Mouse (Mus musculus): ENCODE measurements at regions not wholly inside any gene's neighbourhood (a gene's known extent, or its start where the extent isn't known, plus 50 kb on each side); places are given as distances from the start of the nearest gene placed in this dataset.

GRCm38 (mm10) chr8:40186715-40187583 is 487.9 kb upstream of the Adam24 start:
- no peak for DNase-seq (ENCODE audit: low read depth, low spot score)

GRCm38 (mm10) chr8:40187584-40187934 is 487.3 kb upstream of the Adam24 start:
- DNase-seq (ENCODE audit: low read depth, low spot score): peak; percentile 29

DNA sequence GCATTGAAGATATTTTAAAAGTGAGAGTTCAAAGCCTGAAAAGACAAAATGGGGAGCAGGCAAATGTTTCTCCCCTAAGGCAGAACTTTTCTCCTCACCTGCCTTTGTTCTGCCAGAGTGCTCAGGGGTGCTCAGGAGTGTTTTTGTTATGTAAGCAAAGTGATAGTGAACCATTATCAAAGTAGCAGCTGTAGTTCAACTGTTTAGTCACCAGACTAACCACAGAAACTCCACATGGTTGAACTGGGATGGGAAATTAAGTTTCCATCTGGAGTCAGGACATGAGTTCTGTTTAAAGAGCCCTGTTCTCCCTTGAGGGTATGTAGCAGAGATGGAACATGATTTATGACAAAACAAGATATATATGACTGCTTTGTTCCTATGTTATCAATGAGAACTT is 482.6 kb upstream of the Adam24 start:
- no peak for DNase-seq (ENCODE audit: low read depth, low spot score)

DNA sequence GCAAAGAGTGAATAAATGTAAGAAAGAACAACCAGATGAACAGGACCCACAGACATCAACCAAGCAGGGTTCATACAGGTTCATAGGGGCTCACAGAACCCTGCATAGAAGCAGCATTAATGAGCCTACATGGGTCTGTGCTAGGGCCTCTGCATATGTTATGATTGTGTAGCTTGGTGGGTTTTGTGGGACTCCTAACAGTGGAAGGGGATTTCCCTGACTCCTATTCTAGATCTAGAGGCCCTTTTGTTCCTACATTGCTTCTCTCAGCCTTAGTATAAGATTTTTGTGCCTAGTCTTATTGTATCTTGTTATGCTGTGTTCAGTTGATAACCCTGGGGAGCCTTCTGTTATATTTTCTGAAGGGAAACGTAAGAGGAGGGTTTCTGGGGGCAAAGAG is 481.7 kb upstream of the Adam24 start:
- no peak for DNase-seq (ENCODE audit: low read depth, low spot score)

DNA sequence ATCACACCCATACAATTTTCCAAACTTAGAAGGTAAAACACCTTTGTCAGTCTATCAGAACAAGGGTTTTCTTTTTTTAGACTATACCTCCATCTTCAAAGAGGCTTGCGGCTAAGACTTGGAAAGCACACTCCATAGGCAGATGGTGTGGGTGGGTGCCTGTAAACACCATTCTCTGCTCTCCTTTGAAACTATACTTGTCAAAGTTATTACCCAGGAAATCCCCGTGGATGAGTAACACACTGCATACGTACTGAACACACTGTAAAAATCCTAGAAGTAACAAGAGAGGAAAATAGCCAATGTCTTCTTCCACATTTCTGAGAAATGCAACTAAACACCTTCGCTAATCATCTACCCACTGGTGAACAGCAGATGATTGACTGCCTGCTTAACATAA is 464.0 kb upstream of the Adam24 start:
- DNase-seq (ENCODE audit: low read depth, low spot score): no peak

GRCm38 (mm10) chr8:40223521-40223920 is 451.4 kb upstream of the Adam24 start:
- DNase-seq (ENCODE audit: low read depth, low spot score): no peak

DNA sequence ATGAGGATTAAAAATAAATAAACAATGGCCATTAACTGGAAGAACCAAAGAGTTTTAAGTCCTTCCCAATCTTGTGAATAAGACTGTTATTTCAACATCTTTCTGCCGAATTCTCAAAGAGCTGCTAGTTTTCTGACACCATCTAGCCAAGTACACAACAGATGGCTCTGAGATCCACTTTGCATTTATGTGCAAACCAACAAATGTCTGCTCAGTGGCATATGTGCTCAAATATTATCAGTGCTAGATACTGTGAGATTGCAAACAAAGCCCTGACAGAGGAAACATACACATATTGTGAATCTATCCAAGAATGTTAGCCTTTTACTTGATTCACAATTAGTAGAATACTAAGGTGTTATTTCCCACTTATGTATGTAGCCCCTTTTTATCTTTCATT is 447.6 kb upstream of the Adam24 start:
- DNase-seq (ENCODE audit: low read depth, low spot score): no peak
